Mouse (Mus musculus) c-Kit-positive CD71-negative TER-119-negative erythroid progenitor cells, embryonic 14.5 days (primary cell): Measurements from ENCODE around the gene Ube2b.
A peak's percentile ranks its signal among the peaks of the same experiment; 100 is the strongest.

Experiments
- DNase-seq: peaks from one replicate; pipeline ENCODE4 v3.0.0-alpha.2; 2013; ENCODE audit warnings: low read depth

The Ube2b gene

GRCm38 (mm10) chr11:52000290-52000962 is at the start of gene Ube2b:
Gene Ube2b (minus strand): TSS chr11:52000762.
- peak; percentile 92 for DNase-seq

DNA sequence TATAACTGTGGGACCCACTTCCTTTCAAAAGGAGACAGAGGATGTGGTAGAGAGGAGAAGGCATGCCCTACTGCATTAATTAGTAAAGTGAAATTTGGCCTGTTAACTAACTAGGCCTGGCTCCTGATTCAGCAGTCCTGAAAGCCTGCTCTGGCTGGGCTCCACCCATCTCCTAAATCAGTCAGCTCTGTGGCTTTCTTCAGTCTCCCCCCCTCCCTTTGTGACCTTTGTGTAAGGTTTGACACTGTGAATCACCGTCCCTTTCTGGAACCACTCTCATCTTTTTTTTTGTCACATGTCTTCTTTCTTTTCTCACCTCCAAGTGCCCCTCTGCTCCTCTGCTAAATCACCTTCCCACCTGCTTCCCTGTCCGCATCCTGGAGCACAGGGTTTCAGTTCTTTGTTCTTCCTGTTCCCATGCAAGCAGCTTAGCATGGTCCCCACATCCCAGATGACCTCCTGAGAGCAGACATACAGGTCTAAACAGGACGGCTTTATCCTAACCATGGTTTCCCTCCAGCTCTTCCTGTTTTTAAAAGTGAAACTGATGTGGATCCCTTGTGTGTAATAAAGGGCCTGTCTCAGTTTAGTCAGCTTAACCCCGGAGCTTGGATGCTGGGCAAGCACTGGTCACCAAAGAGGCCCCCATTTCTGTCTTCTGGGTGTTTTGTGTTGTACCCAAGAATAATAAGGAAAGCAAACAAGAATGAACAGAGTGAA is 46.0 kb upstream of the Ube2b start:
- DNase-seq: no peak

DNA sequence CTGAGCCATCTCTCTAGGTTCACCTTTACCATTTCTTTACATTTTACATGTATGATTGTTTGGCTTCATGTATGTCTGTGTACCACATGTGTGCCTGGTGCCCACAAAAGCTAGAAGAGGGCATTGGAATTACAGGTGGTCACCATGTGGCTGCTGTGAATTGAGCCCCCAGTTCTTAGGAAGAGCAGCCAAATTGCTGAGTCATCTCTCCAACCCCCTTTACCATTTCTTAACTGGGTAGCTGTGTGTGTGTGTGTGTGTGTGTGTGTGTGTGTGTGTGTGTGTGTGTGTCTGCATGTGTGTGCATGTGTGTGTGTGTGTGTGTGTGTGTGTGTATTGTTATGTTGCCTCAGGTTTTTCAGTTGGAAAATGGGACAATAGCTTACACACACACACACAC is 43.6 kb upstream of the Ube2b start:
- no peak for DNase-seq

- no peak for DNase-seq
Observed at GRCm38 (mm10) chr11:52043224-52043623, 42.7 kb upstream of the Ube2b start.

DNA sequence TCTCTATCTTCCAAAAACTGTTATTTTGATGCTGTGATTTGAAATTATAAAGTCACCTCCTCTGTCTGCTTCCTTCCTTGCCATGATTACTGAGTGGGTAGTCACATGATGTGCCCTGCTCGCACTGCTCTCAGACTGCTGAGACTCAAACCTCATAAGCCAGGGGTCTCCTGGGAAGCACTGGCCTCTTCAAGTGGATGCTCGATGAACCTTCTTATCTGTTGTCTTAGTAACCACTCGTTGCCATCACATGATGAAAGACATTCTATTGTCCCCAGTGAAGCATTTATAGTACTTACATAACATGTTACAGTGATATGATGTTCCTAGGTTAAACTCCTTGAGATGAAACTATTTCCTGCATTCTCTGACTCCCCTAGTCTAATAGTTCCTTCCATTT is 37.1 kb upstream of the Ube2b start:
- no peak for DNase-seq

DNA sequence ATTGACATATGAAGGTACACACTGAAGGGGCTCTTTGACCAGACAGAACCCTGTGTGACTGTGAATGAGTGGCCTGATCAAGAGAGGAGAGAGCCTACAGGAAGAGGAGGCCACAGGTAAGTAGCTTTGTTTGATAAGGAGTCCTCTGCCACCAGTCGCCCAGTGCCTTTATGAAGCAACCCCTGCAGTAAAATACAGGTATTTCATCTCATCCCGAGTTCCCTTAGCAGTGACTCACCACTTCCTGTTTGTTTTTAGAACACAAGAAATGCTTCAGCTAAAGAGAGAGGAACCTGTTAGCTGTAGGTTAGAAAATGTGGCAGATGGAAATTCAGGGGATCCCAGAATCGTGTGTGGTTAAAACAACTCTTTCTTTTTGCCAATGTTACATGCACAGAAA is 35.3 kb upstream of the Ube2b start:
- no peak for DNase-seq

DNA sequence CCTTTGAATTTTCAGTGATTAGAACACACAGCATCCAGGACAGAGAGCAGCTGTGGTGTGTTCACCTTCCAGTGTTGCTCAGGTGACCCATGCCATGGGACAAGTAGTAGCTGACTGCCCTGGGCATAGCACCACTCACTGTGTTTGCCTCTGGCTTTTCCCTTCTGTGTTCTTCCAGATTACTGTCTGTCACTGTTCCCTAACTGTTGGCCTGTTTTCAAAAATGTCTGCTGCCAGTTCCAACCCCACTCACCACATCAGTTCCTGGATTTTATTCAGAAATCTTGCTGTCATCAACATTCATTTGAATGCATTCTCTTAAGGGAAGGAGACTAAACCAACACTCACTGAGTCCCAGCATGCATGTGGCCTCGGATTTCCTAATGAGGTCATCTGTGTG is 33.4 kb upstream of the Ube2b start:
- DNase-seq: no peak

GRCm38 (mm10) chr11:52032356-52032755 is 31.8 kb upstream of the Ube2b start:
- no peak for DNase-seq

- no peak for DNase-seq
Observed at GRCm38 (mm10) chr11:52018217-52018616, 17.7 kb upstream of the Ube2b start.

DNA sequence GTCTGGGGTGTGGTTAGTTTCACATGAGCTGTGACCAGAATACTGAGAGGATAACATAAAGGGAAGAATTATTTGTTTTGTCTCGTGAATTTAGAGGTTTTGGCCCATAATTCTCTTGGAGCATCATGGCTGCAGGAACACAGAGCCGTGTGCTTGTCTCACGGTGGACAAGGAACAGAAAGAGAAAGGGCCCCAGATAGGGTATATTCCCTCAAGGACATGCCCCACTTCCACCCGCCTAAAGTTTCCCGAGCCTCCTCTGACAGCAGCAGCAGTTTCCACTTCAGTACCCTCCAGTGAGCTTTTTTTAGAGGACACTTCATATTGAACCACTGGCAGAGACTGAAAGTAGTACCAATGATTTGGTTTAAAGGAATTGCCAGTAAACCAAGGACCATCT is 11.0 kb upstream of the Ube2b start:
- DNase-seq: no peak

DNA sequence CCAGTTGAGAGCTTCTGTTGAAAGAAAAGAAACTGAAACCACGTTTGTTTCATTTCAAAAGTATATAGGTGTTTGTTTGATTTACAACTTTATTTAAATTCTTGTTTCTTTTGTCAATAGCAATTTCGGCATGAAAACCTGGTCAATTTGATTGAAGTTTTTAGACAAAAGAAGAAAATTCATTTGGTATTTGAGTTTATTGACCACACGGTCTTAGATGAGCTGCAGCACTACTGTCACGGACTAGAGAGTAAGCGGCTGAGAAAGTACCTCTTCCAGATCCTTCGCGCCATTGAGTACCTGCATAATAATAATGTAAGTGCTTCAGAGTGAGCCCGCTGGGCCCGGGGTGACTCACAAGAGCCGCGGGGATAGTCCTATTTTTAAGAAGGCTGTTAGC is 10.4 kb upstream of the Ube2b start:
- no peak for DNase-seq

- no peak for DNase-seq
Observed at GRCm38 (mm10) chr11:52005586-52005985, 5.0 kb upstream of the Ube2b start.

DNA sequence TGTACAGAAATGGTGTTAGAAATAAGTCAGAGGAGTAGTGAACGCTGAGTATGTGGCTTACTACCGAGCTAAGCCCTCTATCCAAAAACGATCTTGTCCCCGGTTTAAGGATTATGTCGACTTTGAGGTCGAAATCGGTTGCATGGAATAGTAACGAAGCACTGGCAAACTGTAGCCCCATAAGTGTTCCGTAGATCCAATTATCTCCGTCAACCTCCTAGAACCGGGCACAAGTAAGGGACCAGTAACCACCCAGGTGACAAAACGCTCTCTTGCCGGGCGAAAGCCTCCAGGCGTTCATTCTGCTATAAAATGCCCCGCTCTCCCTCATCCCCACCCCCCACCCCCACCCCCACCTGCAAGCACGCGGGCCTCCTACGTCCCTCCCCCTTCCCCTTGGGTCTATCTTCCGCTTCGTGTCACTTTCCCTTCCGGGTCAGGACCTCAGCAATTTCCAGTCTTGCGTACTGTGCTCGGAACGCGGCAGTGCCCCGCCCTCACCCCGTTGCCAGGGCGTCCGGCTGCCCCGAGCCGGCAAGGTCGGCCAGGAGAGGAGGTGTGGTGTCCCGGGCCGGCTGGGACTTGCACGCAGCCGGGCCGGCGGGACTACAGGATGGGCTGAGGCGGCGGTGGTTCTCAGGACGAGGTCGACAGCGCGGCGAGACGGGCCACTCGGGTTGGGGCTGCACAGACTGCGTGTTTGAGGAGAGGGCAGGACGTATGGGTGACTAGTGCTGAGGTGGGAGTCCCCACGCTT is 3.4 kb upstream of the Ube2b start, which contains the start of gene Cdkl3:
Gene Cdkl3, plus strand, starts transcription at position 450 of the 757 bp plus-strand sequence.
- peak; percentile 92 for DNase-seq

DNA sequence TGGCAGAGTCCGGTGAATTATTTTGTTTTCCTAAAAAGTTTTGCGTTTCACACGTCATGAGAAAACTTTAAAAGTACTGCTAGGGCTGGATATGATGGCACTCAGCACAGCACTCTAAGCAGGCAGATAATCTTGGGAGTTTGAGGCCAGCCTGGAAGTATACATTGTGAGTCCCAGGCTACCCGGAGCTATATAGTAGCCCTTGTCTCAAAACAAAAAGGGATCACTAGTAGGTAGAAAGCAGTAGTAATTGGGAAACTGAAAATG is 2.9 kb upstream of the Ube2b start:
- no peak for DNase-seq

GRCm38 (mm10) chr11:52002842-52003504 is 2.4 kb upstream of the Ube2b start:
- DNase-seq: no peak

DNA sequence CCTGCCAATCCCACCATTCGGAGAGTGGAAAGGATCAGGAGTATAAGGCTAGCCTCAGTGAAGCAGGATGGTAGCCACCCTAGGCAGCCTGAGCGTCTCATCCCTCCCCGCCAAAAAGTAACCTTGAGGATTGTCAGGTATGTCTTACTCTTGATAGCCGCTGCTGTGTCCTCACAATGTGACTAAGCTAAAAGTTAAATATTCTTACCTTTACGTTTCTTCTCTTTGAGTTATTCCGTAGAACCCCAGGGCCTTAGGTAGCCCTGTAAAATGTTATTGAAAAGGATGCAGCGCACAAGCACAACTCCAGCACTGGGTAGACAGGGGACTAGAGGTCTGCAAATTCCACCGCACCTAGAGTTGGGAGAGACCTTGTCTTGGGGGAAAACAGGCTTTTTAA is 1.3 kb upstream of the Ube2b start:
- no peak for DNase-seq

- DNase-seq: no peak
Observed at GRCm38 (mm10) chr11:52001341-52001740, 779 bp upstream of the Ube2b start.

DNA sequence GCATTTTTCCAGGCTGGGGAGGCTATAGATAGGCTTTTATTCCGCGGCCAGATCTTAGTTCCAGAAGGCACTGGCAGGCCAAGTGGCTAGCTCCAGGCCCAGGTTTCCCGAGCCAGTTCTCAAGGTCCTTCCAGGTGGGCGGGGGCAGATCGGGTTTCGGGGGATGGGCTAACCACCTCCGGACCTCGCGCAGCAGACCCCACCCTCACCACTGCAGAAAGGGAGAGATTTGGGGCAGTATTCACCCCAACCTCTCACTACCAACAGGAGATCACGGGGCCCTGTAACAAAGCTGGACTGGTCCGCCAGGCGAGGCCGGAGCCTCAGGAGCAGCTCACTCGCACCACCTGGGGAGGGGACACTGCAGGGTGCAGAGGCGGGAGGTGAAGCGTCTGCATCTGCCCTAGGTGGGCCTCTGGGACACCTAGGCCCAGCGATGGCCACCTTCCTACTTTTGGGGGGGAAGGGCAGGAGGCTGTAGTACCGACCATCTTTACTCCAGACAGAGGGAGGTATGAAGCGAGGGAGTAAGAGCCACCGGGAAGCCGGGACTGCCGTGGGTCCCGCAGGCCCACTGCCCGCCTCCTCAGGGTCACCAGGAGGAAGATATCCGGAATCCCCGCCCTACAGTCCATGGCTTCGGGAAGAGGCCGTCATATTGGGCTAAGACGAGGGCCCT is 812 bp downstream of the Ube2b start:
- DNase-seq: no peak

- DNase-seq: no peak
Observed at GRCm38 (mm10) chr11:51971644-51972043, 28.9 kb downstream of the Ube2b start.

- no peak for DNase-seq
Observed at GRCm38 (mm10) chr11:51969511-51969910, 31.1 kb downstream of the Ube2b start.

DNA sequence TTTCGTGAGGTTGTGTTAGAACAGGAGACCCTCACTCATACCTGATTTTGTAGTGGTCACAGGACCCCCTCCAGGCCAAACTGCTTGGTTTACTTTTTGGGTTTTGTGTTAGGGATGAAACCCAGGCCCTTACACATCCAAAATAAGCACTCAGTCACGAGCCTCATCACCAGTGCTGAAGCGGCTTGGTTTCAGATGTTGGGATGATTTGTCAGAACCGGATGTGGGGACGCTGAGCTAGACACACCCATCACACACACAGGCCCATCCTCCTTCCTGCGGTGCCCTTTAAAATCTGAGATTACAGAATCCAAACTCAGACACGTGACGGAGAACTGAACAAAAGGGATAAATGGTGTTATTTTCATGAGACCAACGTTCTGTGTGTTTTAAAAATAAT is 31.7 kb downstream of the Ube2b start:
- DNase-seq: no peak
